Mouse (Mus musculus) liver, adult 2 months (tissue): ENCODE results near the gene Rfc5.

Experiments
- CTCF ChIP-seq: fragments of 200-500 bp; IDR thresholded peaks from 2 replicates; pipeline ENCODE4 v1.5.1; 2011; ENCODE audit warnings: low read depth, low read length, control low read depth
- POLR2A ChIP-seq: fragments of 200-500 bp; IDR thresholded peaks from 2 replicates; pipeline ENCODE4 v1.6.1; 2011; ENCODE audit warnings: low read length, control low read depth; ENCODE audit not compliant: insufficient read depth; ENCODE audit errors: extremely low read depth

DNA sequence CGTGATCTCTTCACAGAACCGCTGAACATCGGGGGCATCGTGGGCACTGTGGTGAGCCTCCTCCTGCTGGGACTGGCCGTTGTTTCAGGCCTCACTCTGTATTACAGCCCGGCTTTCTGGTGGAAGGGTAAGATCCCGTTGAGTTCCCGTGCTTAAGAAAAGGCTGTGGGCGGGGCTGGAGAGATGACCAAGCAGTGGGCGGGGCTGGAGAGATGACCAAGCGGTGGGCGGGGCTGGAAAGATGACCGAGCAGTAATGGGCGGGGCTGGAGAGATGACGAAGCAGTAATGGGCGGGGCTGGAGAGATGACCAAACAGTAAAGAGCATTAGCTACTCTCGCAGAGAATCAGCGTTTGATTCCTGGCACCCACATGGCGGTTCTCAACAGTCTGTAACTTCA, 40.6 kb downstream of the Rfc5 start:
- TF ChIP-seq CTCF (no peak), POLR2A (no peak)
